Mouse (Mus musculus) ES-E14 (cell line): ENCODE measurements around the gene Fam71e1. TPM values are rescaled to one million over a fixed set of nuclear protein-coding genes. Genes with fewer than 3 reads are reported as not detected.

ENCODE experiments used
- DNase-seq: peaks from one replicate; pipeline ENCODE4 v3.0.0-alpha.2; 2013; ENCODE audit warnings: low read depth, low spot score
- H3K27ac ChIP-seq: 2 replicates; pipeline ENCODE4 v1.5.1; 2012; ENCODE audit warnings: low read depth, mild to moderate bottlenecking, low read length, moderate library complexity, mixed read lengths; ENCODE audit not compliant: poor library complexity, insufficient read depth, severe bottlenecking
- H3K36me3 ChIP-seq: 2 replicates; pipeline ENCODE4 v1.6.1; 2012; ENCODE audit warnings: mild to moderate bottlenecking, low read length, moderate library complexity, mixed read lengths; ENCODE audit not compliant: control insufficient read depth, poor library complexity, insufficient read depth, severe bottlenecking
- H3K4me1 ChIP-seq, 2 experiments: fragments of 150-350 bp in 1 of 2; sonication (generic) in 1 of 2; 2 replicates each; pipeline ENCODE4 v1.6.1; 2012; ENCODE audit warnings: low read length in 2 of 2, mild to moderate bottlenecking in 1 of 2, mixed read lengths in 1 of 2; ENCODE audit not compliant: control insufficient read depth in 2 of 2, insufficient read depth in 2 of 2, poor library complexity in 1 of 2
- H3K4me3 ChIP-seq, 2 experiments: fragments of 150-350 bp in 1 of 2; sonication (generic) in 1 of 2; 2 replicates each; pipeline ENCODE4 v1.5.1; 2012; ENCODE audit warnings: low read length in 2 of 2, low read depth in 1 of 2, mild to moderate bottlenecking in 1 of 2, mixed read lengths in 1 of 2; ENCODE audit not compliant: insufficient read depth in 1 of 2, poor library complexity in 1 of 2, severe bottlenecking in 1 of 2
- H3K9ac ChIP-seq: 2 replicates; pipeline ENCODE4 v1.6.1; 2012; ENCODE audit warnings: low read depth, mild to moderate bottlenecking, low read length, mixed read lengths; ENCODE audit not compliant: poor library complexity, insufficient read depth, severe bottlenecking
- H3K9me3 ChIP-seq: fragments of 150-350 bp; sonication (generic); 2 replicates; pipeline ENCODE4 v1.6.1; 2012; ENCODE audit warnings: low read depth, mild to moderate bottlenecking, low read length; ENCODE audit not compliant: control insufficient read depth, insufficient read depth
- CHD2 ChIP-seq: IDR thresholded peaks from 2 replicates; pipeline ENCODE4 v1.6.1; 2014; ENCODE audit warnings: mild to moderate bottlenecking, low read depth, low read length, inconsistent platforms
- HCFC1 ChIP-seq: IDR thresholded peaks from 2 replicates; pipeline ENCODE4 v1.6.1; 2012; ENCODE audit warnings: low read length, inconsistent platforms, borderline replicate concordance; ENCODE audit not compliant: insufficient read depth
- MAFK ChIP-seq: IDR thresholded peaks from 2 replicates; pipeline ENCODE4 v1.6.1; 2014; ENCODE audit warnings: mild to moderate bottlenecking, low read depth, low read length, inconsistent platforms; ENCODE audit not compliant: insufficient read depth
- ZC3H11A ChIP-seq: IDR thresholded peaks from 2 replicates; pipeline ENCODE4 v1.6.1; 2012; ENCODE audit warnings: low read depth, mild to moderate bottlenecking, inconsistent platforms, low read length, borderline replicate concordance
- ZNF384 ChIP-seq: IDR thresholded peaks from 2 replicates; pipeline ENCODE4 v1.6.1; 2012; ENCODE audit warnings: low read depth, low read length, inconsistent platforms
- in situ Hi-C, 2 experiments: fragments of 600-800 bp; cut with MboI; formaldehyde crosslinking; loops; one replicate each; pipeline ENCODE4 v1.15.1; 2025; ENCODE audit warnings: low sequenced_read_pairs in 2 of 2, inconsistent platforms in 1 of 2; ENCODE audit not compliant: unreplicated experiment in 2 of 2
- total RNA-seq: library from RNA; depleted of rRNA; stranded (reverse); fragments of 300-350 nt; gene quantifications from 2 replicates; pipeline ENCODE4 v1.2.3, GENCODE M21; 2012

Gene Fam71e1
- total RNA-seq, 1 experiment, result 3.4 TPM

- TF ChIP-seq CHD2 (no peak), HCFC1 (no peak), ZC3H11A (no peak), ZNF384 (no peak), MAFK (no peak)
- Histone ChIP-seq H3K27ac (no peak overlapping the region), H3K9me3 (no peaks in the 10 kb centered on the region), H3K4me1 (peaks cover 8 to 46% of the 10 kb centered on the region in 2 experiments; a peak in 3 of 4 replicates), H3K9ac (no peak overlapping the region), H3K4me3 (no peak overlapping the region), H3K36me3 (peaks cover 91% of the 10 kb centered on the region)
- in situ Hi-C loops, result no loop called here
- no peak for DNase-seq
Observed at GRCm38 (mm10) chr7:44537009-44537408, 40.6 kb downstream of the Fam71e1 start.

- peaks cover 94% of the 10 kb centered on the region for H3K36me3 ChIP-seq
- DNase-seq, result no peak
- no peak overlapping the region for H3K9ac ChIP-seq
- H3K9me3 ChIP-seq, result no peaks in the 10 kb centered on the region
- no peak overlapping the region for H3K4me3 ChIP-seq
- in situ Hi-C loops, result no loop called here
- H3K27ac ChIP-seq, result no peak overlapping the region
- TF ChIP-seq ZC3H11A, result no peak
- no peak for TF ChIP-seq MAFK
- H3K4me1 ChIP-seq, result peaks cover 8 to 44% of the 10 kb centered on the region in 2 experiments; a peak in 3 of 4 replicates
Observed at GRCm38 (mm10) chr7:44537496-44537895, 41.1 kb downstream of the Fam71e1 start.

GRCm38 (mm10) chr7:44538756-44539624, 42.6 kb downstream of the Fam71e1 start:
- DNase-seq, result no peak
- peaks cover 8 to 39% of the 10 kb centered on the region in 2 experiments; a peak in 3 of 4 replicates for H3K4me1 ChIP-seq
- in situ Hi-C loops, result no loop called here

GRCm38 (mm10) chr7:44542555-44542954, 46.2 kb downstream of the Fam71e1 start:
- Histone ChIP-seq H3K27ac (no peak overlapping the region), H3K4me1 (peaks cover 0 to 22% of the 10 kb centered on the region in 2 experiments; a peak in 2 of 4 replicates), H3K4me3 (0 out of 4 replicates have a peak overlapping the region, but pooled peaks of 1 of the 2 experiments have one; percentile 7), H3K36me3 (peaks cover 54% of the 10 kb centered on the region), H3K9me3 (no peaks in the 10 kb centered on the region), H3K9ac (no peak overlapping the region)
- TF ChIP-seq ZNF384 (no peak), HCFC1 (no peak), ZC3H11A (no peak), CHD2 (no peak), MAFK (no peak)
- no peak for DNase-seq
- in situ Hi-C loops, result no loop called here

More at GRCm38 (mm10) chr7:44538756-44539624, 42.6 kb downstream of the Fam71e1 start:
- no peak overlapping the region for H3K9ac ChIP-seq
- H3K36me3 ChIP-seq, result peaks cover 84% of the 10 kb centered on the region
- no peak overlapping the region for H3K27ac ChIP-seq
- H3K9me3 ChIP-seq, result no peaks in the 10 kb centered on the region
- TF ChIP-seq MAFK, result no peak
- TF ChIP-seq CHD2, result no peak
- TF ChIP-seq ZNF384, result no peak
- no peak for TF ChIP-seq ZC3H11A
- no peak for TF ChIP-seq HCFC1
- peak overlapping the region in 1 of 2 experiments; percentile 6; a peak in 1 of 4 replicates for H3K4me3 ChIP-seq
